Mouse (Mus musculus) right cerebral cortex, postnatal 10 days (tissue): ENCODE measurements at regions not wholly inside any gene's neighbourhood (a gene's known extent, or its start where the extent isn't known, plus 50 kb on each side); places are given as distances from the start of the nearest gene placed in this dataset.

Experiments
- DNase-seq, 2 experiments: peaks; one replicate each; pipeline ENCODE4 v3.0.0; 2021; ENCODE audit warnings: low spot score in 2 of 2

DNA sequence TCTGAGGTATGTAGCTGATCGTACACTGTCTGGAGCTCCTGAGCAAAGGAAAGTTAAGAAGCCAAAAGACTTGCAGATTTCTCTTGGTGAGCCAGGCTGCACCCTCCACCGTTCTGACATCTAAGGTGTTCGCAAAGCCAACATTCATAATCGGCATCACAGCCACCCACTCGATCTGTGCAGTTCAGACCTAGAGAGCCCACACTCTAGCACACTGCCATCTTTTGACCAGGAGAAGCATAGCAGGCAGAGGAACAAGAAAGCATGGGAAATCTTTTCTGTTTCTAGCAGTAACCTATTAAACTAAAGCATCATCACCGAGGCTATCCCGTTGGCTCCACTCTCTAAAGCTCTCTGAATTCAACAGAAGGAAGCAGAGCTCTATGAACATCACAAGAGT is 59.2 kb downstream of the Areg start:
- peak; percentile 30 to 35 for DNase-seq

- no peak for DNase-seq
Measured at GRCm38 (mm10) chr5:91200448-91200847, 61.0 kb downstream of the Areg start.

DNA sequence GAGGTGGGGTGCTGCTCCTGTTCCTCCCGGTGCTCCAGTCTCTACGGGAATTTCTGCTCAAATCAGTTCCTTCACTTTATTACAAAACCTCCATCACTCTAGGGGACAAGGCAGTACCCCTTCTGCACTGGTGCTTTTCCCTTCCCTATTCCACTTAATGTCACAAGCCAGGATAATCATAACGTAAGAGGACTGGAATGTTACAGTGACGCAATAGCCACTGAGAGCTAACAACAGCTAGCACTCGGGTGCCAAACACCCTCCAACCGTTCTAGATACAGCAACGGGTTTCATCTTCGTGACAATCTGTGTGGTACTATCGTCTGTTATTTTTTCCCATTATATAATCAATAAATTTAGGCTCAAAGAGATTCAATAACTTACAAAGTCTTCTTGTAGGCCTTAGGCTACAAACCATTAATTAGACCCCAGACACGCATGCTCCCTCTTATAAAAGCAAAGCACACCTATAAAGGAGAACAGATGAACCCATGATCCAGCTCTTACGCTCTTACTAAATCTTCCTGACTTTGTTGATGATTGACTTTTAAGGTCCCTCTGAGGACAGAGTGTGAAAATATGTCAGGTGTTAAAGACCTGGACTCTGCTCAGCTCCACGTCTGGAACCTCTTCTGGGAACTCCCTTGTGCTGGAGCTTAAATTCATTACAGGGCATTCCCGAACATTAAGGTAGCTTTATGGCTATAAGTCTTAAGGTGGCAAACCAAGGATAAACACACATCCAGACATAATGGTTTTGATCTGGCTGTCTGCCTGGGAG is 65.0 kb downstream of the Areg start:
- DNase-seq = no peak

DNA sequence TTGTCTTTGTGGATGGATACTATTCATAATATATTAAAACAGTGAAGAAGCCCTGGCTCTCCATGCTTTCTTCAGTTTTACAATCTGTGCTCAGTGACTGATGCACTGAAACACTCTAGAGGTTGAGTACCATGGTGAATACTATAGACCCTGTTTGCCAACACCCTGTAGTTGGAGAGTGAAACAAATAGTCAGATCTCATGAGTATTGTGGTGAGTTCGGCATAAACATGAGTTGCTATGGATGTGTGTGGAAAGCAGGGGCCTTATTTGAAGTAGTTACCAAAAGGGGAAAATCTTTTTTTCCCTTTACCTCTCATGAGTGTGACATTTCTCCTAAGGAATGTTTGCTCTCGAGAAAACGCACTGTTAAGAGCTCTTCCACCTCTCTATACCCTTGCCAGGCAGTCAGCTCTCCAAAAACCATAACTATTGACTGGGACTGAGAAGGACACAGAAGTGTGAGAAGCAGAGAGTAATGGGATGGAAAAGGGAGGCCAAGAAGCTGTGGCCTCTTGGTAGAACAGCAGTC is 66.0 kb downstream of the Areg start:
- no peak for DNase-seq

DNA sequence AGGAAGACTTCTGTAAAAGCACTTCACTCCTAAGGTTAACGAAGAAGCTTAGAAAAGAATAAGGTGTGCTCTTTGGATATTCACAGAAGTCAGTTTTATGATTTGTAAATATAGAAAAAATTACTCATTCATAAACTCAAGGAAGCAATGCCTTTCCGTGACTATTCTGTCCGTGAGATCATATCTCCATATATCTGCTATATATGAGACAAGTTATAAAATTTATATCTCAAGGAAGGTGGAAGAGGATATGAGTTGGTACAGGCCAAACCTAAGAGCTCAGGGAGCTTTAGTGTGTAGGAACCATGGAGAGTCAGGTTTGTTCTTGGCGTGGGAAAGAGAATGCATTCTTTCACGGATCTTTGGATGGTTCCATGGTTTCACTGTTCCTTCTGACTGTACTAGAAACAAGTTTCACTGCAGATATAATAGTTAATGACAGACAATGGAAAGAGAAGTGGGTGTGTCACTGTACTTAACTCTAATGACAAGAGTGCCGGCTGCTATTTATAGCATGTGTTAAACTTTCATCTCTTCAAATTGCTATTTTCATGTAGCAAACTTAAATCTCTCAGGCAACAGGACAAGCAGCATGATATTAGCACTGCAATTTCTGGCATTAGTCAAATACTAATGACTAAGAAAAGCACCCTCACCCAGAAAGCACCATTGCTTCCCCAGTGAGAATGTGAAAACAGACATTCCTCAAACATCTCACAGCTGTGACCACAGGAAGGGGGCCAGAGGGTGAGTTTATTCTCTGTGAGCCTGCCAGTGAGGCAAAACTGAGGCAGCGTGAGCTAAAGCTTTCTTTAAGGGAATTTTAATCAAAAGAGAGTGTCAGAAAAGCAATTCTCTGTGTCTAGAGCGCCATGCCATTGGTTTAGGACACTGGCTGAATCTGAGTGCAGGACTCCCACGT is 67.4 kb downstream of the Areg start:
- DNase-seq = no peak

DNA sequence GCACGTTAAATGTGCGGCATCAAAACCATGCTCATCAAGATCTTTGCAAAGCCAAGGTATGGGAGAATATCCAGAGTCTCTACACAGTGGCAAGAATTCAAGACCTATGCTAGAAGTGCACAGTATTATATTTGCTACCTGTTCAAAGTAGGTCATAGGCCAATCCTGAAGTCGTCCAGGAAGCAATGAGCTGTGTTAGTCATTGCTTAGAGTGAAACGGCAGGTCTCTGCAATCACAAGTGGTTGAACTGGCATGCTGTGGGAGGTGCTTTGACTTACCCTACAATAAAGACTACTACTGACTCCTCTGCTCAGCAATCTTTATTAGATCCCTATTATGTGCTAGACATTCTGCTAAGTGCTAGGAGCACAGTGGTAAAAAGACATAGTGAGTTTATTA is 80.8 kb downstream of the Areg start:
- DNase-seq = no peak

DNA sequence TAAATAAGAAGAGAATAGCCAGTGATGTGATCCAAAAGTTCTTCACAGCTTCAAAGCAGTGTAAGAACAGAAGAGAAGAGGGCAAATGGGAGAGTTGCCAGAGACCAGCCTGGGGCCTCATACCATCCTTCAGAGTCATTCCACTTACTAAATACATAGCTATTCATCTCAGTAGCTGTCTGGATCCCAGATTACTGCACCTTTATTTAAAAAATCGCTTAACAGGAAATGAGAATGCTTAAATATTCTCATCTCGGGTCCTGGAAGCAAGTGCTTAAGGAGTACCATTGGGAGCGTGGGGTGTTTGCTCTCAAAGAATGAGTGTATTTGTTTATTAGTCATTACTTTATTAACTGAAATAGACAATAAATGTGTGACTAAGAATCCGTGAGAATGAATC is 102.3 kb downstream of the Areg start:
- DNase-seq = no peak

GRCm38 (mm10) chr5:91247444-91247843 is 108.0 kb downstream of the Areg start:
- no peak for DNase-seq

DNA sequence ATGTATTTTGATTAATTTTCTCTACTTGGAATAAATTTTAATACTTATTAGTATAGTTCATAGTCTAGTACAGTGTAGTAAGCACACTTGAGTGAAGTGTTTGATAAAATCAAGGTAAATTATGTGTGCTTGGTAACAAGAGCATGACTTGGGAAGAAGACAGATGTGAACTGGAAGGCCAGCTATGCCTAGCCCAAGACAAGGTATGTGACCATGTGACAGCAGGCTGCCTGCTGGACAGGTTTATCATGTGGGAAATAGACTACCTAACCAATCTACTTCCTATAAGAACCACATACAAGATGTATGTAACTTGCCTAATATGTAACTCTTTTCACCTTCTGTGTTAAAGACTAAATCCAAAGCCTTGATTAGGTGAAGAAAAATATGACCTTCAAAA is 122.5 kb downstream of the Areg start:
- no peak for DNase-seq

GRCm38 (mm10) chr5:91262526-91262925 is 123.1 kb downstream of the Areg start:
- DNase-seq = no peak

DNA sequence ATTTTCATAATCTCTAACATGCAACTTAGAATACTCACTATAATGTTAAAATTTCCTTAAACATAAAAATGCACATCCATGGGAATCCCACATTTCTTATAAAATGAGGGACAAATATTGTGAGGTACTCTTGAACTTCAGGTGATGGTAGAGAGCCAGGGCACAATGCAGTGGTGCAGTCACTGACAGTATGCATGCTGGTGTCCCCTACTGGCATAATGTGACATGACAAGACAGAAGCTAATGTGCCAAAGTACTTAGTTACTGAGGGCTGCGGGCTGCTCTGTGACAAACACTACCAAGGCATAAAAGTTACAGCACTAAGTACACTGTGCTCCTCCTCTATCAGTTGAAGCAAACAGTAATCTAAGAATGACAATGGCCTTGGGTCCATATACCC is 131.3 kb downstream of the Areg start:
- DNase-seq = no peak

DNA sequence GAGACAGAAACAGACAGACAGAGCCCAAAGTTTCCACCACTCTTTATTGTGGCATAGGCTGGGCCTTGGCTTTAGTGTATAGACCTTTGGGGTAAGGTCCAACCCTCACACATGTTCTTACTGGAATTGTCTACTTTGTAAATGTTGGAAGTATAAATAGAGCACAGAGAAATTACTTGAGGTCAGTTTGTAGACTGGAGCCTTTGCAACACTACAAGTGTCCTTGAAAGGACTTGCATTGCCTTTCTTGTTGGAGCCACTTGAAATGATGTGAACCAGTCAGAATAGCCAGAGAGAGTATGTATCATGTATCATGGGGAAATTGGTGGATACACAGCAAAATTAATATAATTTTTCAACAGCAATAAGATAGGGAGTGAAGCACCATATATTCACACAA is 131.4 kb downstream of the Btc start:
- no peak for DNase-seq

DNA sequence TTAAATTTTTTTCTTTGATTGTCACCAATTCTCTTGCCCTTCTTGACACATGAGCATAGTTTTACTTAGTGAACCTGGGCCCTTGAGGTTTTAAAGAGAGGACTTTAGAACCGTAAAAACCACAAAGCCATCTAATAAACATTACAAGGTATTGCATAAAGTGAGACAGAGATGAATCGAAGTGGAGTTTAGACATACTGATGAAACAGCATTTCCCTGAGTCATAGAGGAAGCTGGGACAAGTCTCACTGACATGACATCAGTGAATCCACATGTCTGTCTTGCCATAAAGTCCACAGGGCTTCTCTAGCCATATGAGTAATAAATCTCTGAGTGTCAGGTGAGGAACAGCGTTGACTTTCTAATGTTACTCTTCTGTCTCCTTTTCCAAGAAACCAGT is 128.4 kb downstream of the Btc start:
- no peak for DNase-seq

DNA sequence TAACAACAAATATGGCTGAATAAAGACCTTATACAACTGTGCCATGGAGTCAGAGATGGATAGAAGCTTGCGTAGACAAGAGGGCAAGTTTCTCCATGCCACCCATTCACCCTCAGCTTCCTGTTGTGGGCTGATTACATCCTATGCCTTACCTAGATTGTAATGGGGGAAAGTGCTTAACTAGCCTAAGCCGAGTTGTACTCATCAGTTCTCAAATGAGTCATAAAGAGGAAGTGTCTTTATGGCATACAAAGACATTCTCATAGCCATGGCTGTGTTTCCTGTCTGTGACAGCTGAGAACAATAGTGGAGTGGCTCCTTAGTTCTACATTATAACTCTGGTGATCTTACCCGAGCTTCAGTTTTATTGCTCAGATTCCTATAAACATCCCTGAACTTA is 124.3 kb downstream of the Btc start:
- DNase-seq = no peak

DNA sequence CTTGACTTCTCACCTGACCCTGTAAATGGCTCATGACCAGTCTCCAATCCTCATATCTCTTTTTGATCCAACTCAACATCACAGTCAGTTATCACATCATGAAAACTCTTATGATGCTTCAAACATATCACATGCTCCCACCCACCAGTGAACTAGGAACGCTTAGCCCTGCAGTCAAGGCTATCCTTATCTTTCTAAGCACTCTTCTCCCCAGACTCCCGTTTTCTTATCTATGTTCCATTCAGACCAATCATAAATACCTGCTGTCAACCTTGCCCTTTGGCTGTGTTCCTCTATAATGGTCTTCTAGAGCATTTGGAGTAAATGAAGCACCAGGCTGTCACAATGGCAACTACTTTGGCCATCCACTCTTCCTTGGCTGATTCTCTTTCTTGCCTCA is 123.3 kb downstream of the Btc start:
- DNase-seq = no peak

- DNase-seq = no peak
Measured at GRCm38 (mm10) chr5:91282969-91283368, 119.8 kb downstream of the Btc start.

DNA sequence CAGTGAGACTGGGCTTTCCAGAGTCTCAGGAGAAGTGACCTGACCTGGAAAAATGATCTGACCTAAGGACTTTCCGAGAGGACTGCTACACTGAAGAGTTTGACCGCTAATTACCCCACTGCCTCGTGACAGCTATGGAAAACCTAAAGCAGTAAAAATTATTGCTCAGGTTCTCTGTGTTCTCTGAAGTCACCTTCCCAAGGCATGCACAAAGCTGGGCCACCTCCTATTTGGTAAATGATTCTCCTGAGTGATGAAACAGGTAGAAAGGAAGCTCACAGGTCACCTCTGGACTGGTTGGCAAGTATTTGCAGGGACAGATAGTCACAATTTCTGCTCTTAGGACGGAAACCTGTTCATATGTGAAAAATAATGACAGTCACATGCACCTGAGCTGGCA is 109.7 kb downstream of the Btc start:
- DNase-seq = no peak

GRCm38 (mm10) chr5:91294957-91295356 is 107.8 kb downstream of the Btc start:
- DNase-seq = no peak

- no peak for DNase-seq
Measured at GRCm38 (mm10) chr5:91297068-91297467, 105.7 kb downstream of the Btc start.

- no peak for DNase-seq
Measured at GRCm38 (mm10) chr5:91302114-91302513, 100.7 kb downstream of the Btc start.

DNA sequence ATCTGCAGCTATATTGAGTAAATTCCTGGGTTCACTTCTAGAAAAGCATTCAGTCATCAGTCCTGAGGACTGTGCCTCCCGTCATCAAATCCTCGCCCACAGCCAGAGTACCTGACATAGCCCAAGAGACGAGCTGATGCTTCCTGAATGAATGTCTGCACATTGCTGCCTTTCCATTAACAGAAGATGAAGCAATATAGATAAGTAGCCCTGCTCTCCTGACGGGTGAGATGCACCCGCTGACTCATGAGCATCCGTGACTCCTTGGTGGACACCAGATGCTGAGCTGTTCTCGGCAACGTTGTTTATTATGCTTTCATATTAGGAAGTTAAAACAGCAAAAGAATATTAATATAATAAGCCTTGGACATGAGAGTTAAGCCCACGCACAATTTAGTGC is 99.9 kb downstream of the Btc start:
- no peak for DNase-seq

DNA sequence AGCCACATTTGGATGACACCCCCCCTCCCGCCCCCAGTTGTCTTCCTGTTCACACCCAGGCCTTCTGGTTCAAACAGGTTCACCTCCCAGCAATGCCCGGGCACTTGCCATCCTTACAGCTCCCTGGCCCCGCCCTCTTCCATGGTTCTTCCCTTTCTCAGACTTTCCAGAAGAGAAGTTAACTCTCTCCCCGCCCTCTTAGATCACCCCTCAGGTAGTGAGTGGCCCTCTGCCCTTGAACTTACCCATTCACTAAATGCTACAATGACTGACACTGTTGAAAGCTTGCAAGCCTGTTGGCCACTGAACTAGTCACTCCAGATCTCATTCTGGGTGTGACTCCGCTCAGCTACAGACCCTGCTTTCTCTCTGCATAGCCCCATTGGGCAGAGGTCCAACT is 99.1 kb downstream of the Btc start:
- DNase-seq = no peak

GRCm38 (mm10) chr5:91307031-91307430 is 95.8 kb downstream of the Btc start:
- no peak for DNase-seq
